Mouse (Mus musculus): Measurements from ENCODE around the gene Fcer2a.

Fcer2a gene

DNA sequence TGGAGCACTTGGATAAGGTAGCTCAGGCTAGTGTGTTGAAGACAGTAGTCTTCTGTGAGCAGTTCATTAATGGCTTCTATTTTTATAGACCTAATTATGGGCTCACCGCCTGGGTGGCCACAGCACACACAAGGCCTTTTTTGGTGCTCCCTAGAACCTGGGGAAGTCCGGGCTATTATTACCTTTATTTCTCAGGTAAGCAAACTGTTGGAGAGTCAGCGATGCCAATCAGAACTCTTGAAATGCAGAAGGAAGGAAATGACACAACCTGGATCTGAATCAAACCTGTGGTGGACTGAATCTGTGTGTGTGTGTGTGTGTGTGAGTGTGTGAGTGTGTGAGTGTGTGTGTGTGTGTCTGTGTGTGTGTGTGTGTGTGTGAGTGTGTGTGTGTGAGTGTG lies at the start of gene Fcer2a:
Gene Fcer2a (minus strand): TSS at position 55 of the 400 bp plus-strand sequence.
- no peak for DNase-seq

DNA sequence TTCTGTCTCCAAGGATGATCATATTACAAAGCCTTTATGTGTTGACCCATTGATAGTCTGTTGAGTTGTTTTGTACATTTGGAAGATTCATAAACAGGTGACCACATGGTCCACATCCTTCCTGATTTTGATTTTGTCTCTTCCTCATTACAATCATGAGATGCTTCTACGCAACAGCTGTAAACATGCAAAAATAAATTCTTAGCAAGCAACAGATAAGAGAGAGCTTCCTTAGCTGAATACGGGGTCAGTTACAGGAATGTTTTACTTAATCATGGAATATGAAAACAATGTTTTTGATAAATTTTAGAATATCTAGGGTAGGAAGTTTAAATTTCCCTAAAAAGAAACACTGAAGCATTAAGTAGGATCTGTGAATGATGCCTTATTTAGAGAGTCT lies 43.0 kb upstream of the Fcer2a start:
- DNase-seq = no peak

DNA sequence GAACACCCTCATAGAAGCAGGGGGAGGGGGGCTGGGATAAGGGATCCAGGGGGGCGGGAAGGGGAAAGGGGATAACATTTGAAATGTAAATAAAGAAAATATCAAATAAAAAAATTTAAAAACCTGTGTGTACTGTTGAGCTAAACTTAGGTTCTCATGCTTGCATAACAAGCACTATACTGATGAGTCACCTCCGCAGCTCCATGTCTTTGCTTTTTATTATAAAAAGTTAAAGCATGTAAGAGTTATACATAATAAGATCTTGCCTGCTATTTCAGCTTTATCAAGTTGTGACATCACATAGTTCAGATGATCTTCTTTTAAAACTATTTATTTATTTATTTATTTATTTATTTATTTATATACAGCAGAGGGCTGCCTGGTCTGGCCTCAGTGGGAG lies 41.6 kb upstream of the Fcer2a start:
- DNase-seq = no peak

DNA sequence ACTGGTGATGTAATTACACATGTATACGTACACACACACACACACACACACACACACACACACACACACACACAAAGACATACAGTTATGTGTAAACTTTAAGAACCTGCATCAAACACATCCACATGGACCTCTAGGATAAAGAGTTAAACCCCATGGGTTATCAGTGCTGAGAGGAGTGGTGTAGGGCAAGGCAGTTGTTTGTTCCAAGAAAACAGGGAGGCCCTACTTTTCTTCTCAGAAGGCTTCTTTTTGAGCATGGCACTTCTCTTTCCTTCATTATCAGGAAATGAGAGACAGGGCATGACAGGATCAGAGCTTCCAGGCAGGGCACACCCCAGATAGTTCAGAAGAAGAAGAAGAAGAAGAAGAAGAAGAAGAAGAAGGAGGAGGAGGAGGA lies 40.1 kb upstream of the Fcer2a start:
- DNase-seq = no peak

DNA sequence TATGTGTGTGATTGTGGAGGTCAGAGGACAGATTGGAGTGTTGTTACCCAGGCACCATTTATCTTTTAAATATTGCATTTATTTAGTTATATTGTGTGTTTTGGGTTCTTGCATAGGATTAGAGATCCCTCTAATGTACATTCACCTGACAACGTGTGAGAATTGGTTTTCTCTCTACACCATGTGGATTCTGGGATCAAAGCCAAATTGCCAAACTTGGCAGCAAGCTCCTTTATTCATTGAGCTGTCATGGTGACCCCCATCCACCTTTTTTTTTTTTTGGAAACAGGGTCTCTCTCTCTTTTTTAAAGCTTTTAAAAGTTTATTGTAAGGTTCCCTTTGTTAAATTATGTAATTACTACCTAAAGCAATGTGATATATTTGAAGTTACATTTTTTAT lies 27.1 kb upstream of the Fcer2a start:
- DNase-seq = no peak

DNA sequence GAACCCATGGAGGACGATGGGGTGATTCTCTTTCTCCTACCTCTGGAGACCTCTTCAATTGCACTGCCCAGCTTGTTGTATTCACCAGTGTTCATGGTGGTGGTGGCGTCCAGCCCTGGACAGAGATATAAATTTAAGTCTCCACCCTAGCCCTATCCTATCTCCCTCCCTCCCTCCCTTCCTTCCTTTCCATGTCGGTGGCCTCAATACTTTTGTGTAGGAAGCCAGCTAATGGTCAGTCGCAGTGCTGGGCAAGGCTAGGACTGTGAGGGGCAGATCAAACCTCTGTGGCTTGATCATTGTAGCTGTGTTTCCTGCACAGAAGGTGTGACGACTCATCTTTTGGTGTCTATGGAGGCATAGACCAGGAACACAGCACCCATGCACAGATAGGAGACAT lies 26.6 kb upstream of the Fcer2a start, which contains the start of gene Clec4g:
Gene Clec4g (minus strand): TSS at position 101 of the 400 bp plus-strand sequence.
- no peak for DNase-seq

DNA sequence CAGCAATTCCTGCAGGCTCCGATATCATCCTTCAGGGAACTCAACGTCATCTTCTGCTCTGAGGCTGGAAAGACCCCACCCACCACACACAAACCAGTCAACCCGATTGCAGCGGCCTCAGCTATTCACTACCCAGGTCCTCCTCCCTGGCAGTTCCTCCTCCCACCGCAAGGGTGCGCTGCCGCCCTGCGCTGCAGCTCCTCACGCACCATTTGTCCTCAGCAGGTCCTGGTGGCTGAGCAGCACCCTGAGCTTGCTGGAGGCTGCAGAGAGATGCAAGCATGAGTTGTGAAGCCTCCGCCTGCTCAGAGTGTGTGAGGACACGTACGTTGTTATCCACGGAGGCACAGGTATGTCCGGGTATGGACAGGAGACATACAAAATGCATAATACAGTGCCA lies 24.6 kb upstream of the Fcer2a start:
- DNase-seq = peak; percentile 61 to 85

DNA sequence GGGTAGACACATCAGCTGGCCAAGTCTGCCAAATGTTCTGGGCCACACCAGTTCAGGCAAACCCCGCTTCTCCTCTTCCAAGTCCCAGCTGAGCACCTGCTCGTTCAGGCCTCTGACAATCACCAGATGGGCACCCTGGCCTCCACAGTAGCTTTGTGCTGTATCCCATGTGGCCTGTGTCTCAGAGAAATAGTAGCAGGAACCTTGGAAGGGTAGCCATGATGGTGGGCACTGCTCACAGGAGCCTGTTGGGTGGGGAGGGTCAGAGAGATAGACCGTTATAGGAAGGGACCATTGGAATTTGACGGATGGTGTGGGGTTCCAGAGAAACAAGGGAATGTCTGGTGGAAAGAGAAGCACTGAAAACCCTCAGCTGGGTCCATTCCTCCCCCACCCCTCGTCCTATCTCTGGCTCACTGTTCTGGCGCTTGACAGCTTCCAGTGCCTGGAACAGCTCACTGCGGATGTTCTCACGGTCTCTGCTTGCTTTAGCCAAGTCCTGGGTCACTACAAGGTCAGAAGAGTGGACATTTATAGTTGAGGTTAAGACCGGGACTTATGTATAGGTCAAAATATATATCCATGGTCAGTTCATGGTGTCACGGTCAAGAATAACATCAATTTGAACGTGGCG lies 23.5 kb upstream of the Fcer2a start:
- DNase-seq = no peak

DNA sequence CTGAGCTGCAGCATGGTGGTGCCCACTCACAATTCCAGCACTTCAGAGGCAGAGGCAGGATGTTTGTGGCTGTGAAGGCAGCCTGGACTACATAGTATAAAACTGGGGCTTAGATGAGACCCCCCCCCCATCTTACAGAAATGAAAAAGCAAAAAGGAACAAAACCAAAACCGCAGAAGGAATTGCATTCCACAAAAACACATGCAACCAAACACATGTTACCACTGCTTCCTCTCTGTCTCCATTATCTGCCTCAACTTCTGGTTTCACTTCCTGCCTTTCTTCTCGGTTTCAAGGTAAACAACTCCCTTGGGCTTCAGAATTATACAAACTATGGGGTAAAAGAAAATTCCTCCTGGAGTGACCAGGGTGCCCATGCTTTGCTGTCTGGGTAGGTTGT lies 17.7 kb upstream of the Fcer2a start:
- no peak for DNase-seq

DNA sequence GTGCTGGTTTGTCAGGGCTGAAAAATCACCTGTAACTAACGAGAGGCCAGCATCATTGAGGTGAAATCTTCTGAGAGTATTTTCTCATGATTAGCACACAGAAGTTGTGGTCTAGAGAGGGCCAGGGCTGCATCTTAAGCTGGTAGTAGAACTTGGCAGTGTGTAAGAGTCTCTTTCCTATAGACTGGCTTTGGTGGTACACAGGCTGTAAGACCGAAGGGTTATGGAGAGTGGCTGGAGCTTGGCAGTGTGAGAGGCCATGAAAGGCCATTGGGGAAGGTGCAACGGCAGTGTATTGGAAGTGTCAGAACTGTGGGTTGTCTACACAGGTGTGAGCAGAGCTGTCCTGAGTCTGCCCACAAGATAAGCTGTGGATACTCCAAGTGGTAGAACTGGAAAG lies 16.3 kb upstream of the Fcer2a start:
- no peak for DNase-seq

DNA sequence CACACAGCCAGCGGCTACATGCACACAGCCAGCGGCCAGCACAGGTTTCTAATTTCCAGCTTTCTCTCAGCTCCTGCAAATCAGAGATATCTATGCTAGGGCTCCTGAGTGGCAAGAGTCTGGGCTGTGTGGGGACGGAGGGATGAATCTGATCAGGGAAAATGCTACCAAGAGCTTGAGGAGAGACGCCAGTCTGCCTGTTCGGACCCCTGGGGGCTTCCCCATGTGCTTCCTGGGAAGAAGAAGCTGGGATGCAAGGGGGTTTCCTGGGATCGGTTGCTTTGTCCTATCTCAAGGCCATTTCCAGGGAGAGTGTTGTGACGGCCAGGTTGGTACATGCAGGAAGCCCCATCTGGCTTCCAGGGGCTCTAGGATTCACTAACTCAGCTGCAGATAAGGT lies 13.6 kb upstream of the Fcer2a start:
- no peak for DNase-seq

DNA sequence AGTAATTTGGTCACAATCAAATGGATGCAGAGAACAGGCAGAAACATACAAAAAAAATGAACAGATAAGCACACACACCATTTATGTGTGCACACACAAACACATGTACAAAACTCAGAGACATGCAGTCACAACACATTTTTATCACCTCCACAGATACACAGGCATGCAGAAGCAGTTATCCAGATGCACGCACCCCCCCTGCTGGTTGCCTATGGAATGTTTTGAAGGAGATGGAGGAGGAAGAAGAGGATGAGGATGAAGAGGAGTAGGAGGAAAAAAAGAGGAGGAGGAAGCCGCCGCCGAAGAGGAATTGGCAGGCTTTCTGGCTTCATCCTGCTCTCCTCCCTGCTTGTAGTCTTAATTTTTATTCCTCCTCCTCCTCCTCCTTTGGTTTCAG lies 11.7 kb upstream of the Fcer2a start:
- peak in 1 of 2 experiments; percentile 54 for DNase-seq

DNA sequence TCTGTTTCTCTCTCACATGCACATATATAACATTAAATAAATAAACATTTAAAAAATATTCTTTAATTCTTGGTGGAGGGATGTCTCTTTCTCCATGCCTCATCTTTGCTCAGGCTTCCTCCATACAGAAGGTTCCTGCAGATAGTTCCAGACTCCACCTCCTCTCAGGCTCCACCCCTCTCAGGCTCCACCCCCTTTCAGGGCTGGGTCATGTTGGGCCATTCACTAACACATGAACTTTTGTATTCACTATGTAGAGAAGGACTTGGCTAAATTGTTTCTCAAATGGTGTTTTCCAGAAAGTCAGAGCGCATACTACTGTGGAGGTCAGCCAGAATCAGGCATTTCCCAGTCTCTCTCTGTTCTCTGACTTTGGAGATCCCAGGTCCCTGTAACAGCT lies 7.5 kb upstream of the Fcer2a start:
- DNase-seq = peak in 1 of 2 experiments; percentile 9

DNA sequence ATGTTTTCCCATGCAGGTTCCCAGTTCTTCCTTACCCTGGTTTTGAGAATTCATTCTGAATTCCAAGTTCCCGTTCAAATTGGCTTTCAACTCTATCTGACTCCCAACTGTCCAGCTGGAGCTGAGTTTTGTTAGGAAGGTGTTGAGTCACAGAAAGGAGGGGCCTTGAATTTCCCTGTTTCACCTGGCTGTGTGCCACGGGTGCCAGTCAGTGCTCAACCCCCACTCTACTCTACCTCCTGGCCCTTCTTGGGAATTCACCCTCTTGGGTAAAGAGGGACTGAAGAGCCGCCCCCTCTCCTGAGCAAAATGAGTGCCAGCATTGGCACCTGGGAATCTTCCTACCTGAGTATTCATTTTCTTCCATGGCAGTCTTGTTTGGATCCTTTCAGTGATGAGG lies 3.2 kb downstream of the Fcer2a start:
- DNase-seq = no peak

DNA sequence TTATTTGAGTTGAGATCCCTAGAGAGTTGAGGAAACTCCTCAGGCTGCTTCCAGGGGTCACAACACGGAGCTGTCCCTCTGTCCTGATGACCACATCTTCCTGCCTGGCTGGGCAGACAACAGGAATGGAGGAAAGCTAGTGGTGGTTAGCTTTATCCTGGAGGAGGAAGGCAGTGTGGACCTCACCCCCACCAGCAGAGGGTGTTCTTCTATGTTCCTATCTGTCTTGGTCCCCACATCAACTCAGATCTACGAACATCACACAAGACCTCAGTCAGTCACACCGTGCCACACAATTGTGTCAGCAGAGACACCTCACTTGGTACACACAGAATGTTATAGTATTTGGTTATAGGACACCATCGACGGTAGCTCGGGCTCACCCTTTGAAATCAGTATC lies 6.4 kb downstream of the Fcer2a start:
- no peak for DNase-seq

DNA sequence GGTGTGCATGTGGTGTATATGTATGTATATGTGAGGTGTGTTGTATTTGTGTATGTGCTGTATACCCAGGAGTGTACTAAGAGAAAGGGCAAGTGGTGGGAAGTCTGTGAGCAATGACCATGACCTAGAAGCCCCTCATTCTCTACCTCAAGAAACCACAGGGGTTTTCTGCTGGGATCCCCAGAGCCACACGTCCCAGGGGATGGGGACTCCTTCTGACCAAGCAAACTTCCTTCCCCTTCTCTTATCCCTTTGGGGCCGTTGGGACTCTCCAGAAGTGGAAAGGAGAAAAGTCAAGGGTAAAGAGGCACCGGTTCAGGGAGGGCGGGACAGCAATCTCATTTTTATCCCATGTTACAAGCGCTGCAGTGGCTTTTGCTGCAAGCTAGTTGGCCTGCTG lies 8.6 kb downstream of the Fcer2a start:
- no peak for DNase-seq

DNA sequence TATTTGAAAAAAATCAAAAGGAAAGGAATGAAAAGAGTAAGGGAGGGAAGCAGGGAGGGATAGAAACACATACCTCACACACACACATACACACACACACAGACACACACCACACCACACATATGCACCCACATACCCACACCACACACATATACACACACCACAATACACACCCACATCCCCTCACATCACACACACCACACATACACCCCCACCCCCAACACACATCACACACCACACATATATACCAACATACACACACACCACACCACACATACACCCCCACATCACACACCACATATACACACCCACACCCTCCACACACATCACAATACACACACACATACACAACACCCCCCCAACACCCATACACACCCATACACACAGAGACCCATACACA lies 9.4 kb downstream of the Fcer2a start:
- DNase-seq = no peak

DNA sequence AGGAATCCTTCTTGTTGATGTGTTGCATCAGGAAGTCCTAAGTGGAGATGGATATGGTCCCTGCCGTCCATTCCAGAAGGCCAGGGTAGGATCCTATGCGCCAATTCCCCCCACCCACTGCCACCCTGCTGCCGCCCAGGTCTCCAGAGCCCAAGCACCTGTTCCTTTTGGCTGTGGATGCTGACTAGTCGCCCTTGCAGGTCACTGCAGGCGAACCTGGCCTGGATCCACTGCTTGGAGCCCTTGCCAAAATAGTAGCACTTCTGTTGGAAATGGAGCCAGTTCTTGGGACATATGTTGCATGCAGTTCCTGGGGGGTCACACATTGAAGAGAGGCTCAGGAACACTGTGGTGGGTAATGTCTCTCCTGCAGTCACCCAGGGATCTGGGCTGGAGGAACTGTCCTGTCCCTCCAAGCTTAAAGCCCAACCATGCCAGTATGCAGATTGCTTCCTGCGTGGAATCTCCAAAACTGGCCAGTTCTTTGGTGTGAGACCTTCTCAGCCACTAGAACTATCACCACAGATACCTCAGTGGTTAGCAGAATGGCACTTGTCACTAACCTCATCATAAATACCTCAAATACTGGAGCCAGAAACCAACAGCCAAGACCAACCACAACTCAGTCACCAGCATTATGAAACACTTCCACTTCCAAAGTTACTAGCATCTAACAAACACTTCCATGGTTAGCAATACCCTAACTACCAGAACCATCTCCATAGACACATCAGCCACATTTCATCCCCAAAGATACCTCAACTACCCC lies 10.4 kb downstream of the Fcer2a start:
- DNase-seq = peak in 1 of 2 experiments; percentile 32

DNA sequence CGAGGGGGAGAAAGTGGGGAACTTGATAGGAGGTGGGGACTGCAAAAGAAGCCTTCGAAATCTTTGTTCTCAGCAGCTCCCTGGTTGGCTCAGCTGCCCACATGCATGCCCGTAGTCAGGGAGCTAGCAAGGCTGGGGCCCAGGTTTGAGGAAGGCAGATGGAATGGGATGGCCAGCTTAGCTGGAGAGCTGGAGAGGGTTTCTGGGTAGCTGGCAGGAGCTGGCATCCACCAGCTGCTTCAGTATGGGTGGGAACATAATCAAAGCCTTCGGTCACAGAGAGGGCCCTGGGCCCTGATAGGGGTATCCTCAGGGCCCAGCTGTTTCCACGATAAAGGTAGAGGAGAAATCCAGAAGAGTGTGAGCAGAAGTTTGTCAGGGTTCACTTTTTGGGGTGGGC lies 11.5 kb downstream of the Fcer2a start:
- no peak for DNase-seq

DNA sequence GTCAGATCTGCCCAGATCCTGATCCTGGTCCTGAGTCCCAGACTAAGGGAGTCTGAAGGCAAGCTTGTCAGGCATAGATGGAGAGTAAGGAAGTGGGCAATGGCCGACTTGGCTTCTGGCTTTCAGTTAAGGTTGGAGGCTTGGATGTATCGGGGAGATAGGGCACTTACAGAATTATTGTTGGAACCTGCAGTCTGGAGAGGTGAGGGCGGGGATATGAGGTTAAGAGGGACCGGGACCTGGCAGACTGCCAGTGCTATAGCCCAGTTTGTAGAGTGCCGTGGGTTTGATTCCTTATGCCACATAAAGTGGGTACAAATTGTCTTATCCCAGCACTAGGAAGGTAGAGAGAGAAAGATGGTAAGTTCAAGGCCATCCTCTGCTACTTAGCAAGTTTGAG lies 14.3 kb downstream of the Fcer2a start:
- DNase-seq = peak in 1 of 2 experiments; percentile 20

DNA sequence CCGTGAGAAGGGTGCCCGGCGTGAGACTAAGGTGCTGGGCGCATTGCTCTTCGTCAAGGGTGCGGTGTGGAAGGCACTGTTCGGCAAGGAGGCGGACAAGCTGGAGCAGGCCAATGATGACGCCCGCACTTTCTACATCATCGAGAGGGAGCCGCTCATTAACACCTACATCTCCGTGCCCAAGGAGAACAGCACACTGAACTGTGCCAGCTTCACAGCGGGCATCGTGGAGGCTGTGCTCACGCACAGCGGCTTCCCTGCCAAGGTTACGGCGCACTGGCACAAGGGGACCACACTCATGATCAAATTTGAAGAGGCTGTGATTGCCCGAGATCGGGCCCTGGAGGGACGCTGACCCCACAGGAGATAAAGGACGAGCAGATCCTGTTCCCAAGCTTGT lies 14.7 kb downstream of the Fcer2a start:
- no peak for DNase-seq

DNA sequence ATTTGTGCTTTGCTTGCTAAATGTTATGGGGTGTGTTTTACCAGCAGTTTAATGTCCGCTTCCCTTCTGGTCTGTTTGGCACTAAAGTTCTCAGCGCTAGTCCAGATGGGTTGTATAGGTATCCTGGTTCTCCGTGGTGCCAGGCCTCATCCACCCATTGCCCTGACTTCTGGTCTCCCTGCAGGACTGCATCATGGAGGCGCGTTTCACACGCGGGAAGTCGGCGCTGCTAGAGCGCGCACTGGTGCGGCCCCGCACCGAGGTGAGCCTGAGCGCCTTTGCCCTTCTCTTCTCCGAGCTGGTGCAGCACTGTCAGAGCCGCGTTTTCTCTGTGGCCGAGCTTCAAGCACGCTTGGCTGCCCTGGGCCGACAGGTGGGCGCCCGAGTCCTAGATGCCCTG lies 15.1 kb downstream of the Fcer2a start:
- DNase-seq = no peak

DNA sequence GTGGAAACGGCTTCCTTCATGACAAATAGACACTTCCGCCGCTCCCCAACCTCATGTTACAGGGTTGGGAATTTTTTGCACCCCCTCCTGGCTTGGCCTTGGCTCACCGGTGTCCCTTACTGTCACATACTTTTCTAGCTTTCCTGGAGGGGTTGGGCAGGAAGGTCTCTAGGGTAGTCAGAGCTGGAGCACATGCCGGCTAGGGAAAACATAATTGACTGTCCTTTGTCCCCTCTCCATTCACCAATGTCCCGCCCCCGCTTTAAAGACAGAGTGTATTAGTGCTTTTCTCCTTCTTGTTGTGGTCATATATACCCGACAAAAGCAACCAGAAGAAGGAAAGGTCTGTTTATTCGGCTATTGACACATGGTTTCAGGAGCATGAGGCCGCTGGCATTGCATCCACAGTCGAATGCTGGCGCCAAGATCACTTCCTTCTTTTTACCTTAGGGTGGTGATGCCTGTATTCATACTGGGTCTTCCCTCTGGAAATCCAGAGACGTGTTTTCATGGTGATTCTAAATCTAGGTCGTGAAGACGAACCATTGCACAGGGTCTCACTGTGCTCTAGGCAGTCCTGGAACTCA lies 16.9 kb downstream of the Fcer2a start:
- peak; percentile 5 to 32 for DNase-seq
